Mouse (Mus musculus): ENCODE results near the gene Vmn1r113. TPM values are rescaled to one million over a fixed set of nuclear protein-coding genes. Genes with fewer than 3 reads are reported as not detected.
"Not testable (repeated sequence)": the region's sequence is repeated elsewhere in the genome, so short reads cannot be mapped to it uniquely, and the experiment has no call there.

Gene Vmn1r113
- polyA plus RNA-seq (2011; ENCODE audit: insufficient read length, low read depth, missing spikeins): not detected in 2 replicates

DNA sequence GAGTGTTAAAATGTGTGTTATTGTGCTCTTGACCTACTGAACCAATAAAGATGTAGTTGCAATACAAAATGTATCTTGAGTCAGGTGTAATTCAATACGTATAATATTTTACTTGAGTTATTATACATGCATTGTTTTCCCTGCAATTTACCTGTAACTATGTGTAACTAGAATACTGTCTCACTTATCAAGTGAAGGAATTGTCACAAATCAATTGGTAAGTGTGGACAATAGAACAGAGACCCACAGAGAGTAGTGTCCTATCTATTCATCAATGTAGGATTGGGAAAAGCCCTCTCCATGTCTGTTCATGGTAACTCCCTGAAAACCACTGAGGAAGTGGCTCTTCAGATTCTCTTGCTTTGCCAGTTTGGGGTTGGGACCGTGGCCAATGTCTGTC is at the start of gene Vmn1r113:
TSS of gene Vmn1r113 (plus strand) at position 301 of the 400 bp plus-strand sequence.
- H3K4me1 ChIP-seq (ENCODE audit: control insufficient read depth, insufficient read depth, low read length); H3K27ac ChIP-seq (ENCODE audit: insufficient read depth, low read length); H3K4me3 ChIP-seq (ENCODE audit: insufficient read depth, low read length): not testable (repeated sequence)

DNA sequence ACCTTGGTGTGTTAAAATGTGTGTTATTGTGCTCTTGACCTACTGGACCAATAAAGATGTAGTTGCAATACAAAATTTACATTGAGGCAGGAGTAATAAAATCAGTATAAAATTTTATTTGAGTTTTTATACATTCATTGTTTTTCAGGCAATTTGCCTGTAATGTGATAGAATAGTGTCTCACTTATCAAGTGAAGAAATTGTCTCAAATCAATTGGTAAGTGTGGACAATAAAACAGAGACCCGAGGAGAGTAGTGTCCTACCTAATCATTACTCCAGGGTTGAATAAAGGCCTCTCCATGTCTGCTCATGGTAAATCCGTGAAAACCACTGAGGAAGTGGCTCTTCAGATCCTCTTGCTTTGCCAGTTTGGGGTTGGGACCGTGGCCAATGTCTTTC is 16.2 kb upstream of the Vmn1r113 start, which contains the start of gene Vmn1r112:
TSS of gene Vmn1r112 (plus strand) at position 301 of the 400 bp plus-strand sequence.
- not testable (repeated sequence) for H3K4me3 ChIP-seq (ENCODE audit: insufficient read depth, low read length); H3K27ac ChIP-seq (ENCODE audit: insufficient read depth, low read length); H3K4me1 ChIP-seq (ENCODE audit: control insufficient read depth, insufficient read depth, low read length)

DNA sequence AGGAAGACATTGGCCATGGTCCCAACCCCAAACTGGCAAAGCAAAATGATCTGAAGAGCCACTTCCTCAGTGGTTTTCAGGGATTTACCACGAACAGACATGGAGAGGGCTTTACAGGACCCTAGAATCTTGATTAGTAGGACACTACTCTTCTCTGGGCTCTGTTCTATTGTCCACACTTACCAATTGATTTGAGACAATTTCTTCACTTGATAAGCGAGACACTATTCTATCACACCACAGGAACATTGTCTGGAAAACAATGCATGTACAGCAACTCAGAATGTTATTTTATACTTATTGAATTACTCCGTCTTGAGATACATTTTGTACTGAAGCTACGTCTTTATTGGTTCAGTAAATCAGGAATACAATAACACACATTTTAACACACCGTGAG is 25.0 kb downstream of the Vmn1r113 start, which contains the start of gene Vmn1r114:
TSS of gene Vmn1r114 (minus strand) at position 101 of the 400 bp plus-strand sequence.
- not testable (repeated sequence) for H3K27ac ChIP-seq (ENCODE audit: insufficient read depth, low read length); H3K4me1 ChIP-seq (ENCODE audit: control insufficient read depth, insufficient read depth, low read length); H3K4me3 ChIP-seq (ENCODE audit: insufficient read depth, low read length)

Other genes starting within 250 kb of the Vmn1r113 start
- gene Gm5726, start 241.5 kb upstream of the Vmn1r113 start, polyA plus RNA-seq (2011; ENCODE audit: insufficient read length, low read depth, missing spikeins): not detected in 2 replicates
- gene Gm4141, start 211.0 kb upstream of the Vmn1r113 start, polyA plus RNA-seq (2011; ENCODE audit: insufficient read length, low read depth, missing spikeins): not detected in 2 replicates
- gene Gm4513, start 188.3 kb upstream of the Vmn1r113 start, polyA plus RNA-seq (2011; ENCODE audit: insufficient read length, low read depth, missing spikeins): not detected in 2 replicates
- not detected in 2 replicates for gene Vmn1r107, start 118.4 kb upstream of the Vmn1r113 start, polyA plus RNA-seq (2011; ENCODE audit: insufficient read length, low read depth, missing spikeins)
- not detected in 2 replicates for gene Vmn1r111, start 84.1 kb upstream of the Vmn1r113 start, polyA plus RNA-seq (2011; ENCODE audit: insufficient read length, low read depth, missing spikeins)
- gene Gm10668, start 56.7 kb upstream of the Vmn1r113 start, polyA plus RNA-seq (2011; ENCODE audit: insufficient read length, low read depth, missing spikeins): not detected in 2 replicates
- not detected in 2 replicates for gene Vmn1r112, start 16.1 kb upstream of the Vmn1r113 start, polyA plus RNA-seq (2011; ENCODE audit: insufficient read length, low read depth, missing spikeins)
- gene Vmn1r114, start 24.9 kb downstream of the Vmn1r113 start, polyA plus RNA-seq (2011; ENCODE audit: insufficient read length, low read depth, missing spikeins): not detected in 2 replicates
- not detected in 2 replicates for gene Vmn1r115, start 57.7 kb downstream of the Vmn1r113 start, polyA plus RNA-seq (2011; ENCODE audit: insufficient read length, low read depth, missing spikeins)
- not detected in 2 replicates for gene Vmn1r116, start 85.0 kb downstream of the Vmn1r113 start, polyA plus RNA-seq (2011; ENCODE audit: insufficient read length, low read depth, missing spikeins)
- gene Vmn1r117, start 96.8 kb downstream of the Vmn1r113 start, polyA plus RNA-seq (2011; ENCODE audit: insufficient read length, low read depth, missing spikeins): not detected in 2 replicates
- not detected in 2 replicates for gene Vmn1r118, start 125.1 kb downstream of the Vmn1r113 start, polyA plus RNA-seq (2011; ENCODE audit: insufficient read length, low read depth, missing spikeins)
- gene Vmn1r119, start 225.2 kb downstream of the Vmn1r113 start, polyA plus RNA-seq (2011; ENCODE audit: insufficient read length, low read depth, missing spikeins): not detected in 2 replicates